Mouse (Mus musculus) T-cell, adult 2 months (primary cell): ENCODE measurements around the gene Slc4a1.
A peak's percentile ranks its signal among the peaks of the same experiment; 100 is the strongest.

Experiments
- DNase-seq: peaks from one replicate; pipeline ENCODE4 v3.0.0; 2022; ENCODE audit warnings: low spot score

Gene Slc4a1

GRCm38 (mm10) chr11:102349189-102349954 lies 16.6 kb downstream of the Slc4a1 start:
- no peak for DNase-seq

- DNase-seq, result no peak
These were observed 17.2 kb downstream of the Slc4a1 start for GRCm38 (mm10) chr11:102348771-102349170.

DNA sequence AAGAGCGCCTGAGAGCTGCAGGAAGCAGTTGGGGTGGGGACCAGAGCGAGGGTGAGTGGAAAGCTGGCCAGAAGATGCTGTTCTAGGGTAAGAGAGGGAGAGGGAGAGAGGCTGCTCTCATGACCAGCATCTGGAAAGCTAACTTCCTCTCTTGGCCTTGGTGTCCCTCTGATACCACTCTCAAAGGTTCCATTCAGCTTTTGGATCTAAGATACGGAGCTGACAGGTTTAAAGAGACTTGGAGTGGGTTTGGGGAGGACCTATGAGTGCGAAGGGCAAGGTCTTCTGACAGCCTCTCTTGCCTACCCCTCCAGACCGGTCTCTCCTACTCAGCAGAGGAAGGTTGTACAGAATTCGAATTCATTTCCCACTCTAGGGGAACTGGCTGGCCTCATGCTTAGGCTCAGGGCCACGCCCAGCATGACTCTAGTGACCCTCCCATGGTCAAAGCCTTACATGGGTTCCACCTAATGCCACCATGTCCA lies 17.9 kb downstream of the Slc4a1 start:
- no peak for DNase-seq

GRCm38 (mm10) chr11:102347683-102348082 lies 18.3 kb downstream of the Slc4a1 start:
- no peak for DNase-seq

DNA sequence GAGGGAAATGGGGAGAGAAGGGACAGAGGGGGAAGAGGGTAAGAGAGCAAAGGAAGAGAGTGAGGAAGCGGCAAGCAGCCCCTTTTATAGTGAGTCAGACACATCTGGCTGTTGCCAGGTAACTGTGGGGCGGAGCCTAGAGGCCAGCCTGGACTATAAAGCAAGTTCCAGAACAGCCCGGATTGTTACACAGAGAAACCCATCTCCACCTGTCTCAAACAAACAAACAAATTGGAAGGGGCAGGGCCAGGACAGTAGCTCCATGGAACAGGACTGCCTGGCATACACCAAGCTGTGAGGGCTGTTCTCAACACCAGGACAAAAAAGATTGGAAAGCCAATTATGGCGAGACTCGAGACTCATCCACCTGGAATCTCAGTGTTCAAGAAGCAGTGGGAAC lies 19.1 kb downstream of the Slc4a1 start:
- no peak for DNase-seq

DNA sequence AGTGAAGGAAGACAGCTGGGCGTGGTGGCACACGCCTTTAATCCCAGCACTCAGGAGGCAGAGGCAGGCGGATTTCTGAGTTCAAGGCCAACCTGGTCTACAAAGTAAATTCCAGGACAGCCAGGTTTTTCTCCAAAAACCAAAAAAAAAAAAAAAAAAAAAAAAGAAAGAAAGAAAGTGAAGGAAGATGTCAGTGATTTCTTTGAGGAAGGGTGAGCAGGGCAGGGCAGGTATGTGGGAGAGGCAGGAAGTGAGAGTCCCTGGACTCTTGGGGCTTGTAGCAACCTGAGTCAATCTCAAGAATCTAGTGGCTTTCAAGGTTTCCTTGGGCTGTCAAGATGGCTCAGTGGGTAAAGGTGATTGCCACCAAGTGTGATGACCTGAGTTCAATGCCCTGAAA lies 21.5 kb downstream of the Slc4a1 start:
- DNase-seq, result no peak

GRCm38 (mm10) chr11:102342742-102343141 lies 23.3 kb downstream of the Slc4a1 start:
- DNase-seq, result no peak

GRCm38 (mm10) chr11:102341101-102341500 lies 24.9 kb downstream of the Slc4a1 start:
- DNase-seq, result no peak

GRCm38 (mm10) chr11:102339624-102340023 lies 26.4 kb downstream of the Slc4a1 start:
- peak; percentile 25 for DNase-seq

GRCm38 (mm10) chr11:102339195-102339594 lies 26.8 kb downstream of the Slc4a1 start:
- DNase-seq, result no peak

DNA sequence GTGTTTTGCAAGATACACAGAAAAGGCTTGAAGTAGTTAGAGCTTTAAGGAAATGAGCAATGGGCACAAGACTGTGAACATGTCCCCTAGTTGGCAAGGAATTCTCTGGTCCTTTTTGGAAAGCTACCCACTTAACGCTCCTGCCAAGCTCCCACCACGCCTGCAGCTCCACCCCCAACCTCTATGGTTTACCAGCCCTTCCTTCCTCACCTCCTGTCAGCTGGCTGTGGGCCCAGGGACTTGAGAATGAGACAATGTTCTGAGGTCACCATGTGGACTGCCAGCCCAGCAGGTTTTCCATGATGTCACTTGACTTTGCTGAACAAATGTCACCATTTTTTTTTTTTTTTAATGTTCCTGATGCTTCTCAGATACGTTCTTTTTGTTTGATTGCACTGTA lies 27.4 kb downstream of the Slc4a1 start:
- no peak for DNase-seq

DNA sequence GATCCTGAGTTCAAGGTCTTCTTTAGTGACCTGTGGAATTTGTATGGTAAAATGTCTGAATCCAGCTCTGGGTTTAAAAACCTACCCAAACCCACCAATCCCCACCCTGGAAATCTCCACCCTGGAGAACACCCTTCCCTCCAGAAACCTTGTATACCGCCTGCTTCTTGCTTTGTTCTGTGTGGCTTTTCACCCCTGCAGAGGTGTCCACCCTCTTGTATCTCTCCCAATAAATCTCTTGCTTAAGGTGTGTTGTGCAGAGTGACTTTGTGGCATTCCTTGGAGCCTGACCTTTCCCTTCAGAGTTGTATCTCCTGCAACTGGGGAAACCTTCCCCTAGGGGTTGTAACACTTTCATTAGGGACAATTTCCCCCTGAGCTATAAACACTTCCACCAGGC lies 28.1 kb downstream of the Slc4a1 start:
- no peak for DNase-seq

DNA sequence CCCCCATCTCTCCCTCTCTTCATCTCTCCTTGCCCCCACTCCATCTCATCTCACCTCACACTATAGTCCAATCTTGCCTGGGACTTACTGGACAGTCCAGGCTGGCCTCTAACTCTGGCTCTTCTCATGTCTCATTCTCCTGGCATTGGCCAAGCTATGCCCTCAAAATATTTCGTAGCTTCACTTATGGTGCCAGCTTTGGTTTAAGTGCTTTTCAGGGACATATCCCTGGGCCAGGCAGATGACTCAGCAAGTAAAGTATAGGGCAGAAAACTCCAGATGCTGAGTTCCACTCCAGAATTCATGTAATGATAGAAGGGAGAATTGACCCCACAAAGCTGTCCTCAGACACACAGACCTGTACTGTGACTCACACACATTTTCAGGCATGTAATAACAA lies 29.8 kb downstream of the Slc4a1 start:
- no peak for DNase-seq

DNA sequence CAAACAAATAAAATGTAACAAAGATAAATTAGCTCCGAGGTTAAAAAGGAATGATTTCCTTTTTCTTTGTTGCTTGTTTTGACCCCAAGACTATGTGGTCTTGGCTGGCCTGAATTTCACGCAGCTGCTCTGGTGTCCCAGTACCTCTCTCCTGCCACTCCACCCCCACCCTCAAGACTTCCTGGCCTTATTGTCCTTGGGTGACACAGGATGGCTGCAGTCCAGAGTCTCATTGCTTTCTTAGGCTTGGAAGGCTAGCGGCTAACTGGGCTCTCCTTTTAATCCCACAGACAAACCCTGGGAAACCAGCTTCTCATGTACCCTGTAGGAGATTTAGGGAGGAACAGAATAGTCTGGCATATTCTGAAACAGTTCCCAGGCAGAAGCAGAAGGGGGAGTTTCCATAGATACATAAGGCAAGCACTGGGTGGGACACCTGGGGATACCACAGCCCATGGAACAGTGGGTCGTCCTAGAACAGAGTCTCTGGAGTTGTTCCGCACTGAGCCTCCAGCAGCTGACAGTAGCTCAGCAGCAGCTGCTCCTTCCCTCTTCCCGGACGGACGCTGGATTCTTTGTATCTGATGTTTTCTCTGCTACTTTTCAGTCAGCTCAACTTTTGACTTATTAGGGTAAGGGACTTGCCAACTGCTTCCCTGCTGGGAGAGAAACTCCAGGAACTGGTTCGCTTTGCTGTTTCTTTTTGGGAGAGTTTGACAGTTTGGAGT lies 30.9 kb downstream of the Slc4a1 start:
- DNase-seq, result no peak

- no peak for DNase-seq
These were observed 32.0 kb downstream of the Slc4a1 start for GRCm38 (mm10) chr11:102334010-102334409.

GRCm38 (mm10) chr11:102333061-102333460 lies 32.9 kb downstream of the Slc4a1 start:
- no peak for DNase-seq

DNA sequence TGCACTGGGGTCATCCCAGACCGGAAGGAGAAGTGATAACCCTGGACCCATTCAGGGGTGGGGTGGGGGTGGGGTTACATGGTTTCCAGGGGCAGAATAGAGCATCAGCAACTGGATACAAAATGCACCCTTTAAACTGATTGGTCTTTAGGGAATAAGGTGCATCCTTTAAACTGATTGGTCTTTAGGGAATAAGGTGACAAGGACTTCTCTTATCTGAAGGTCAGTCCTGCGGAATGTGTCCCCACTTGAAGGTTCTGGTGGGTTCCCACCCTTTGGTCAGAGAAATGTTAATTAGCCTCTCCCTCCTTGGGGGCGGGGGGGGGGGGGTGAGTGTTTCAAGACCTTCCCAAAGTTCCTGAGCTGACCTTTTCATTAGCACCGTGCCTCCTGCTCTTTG lies 34.2 kb downstream of the Slc4a1 start:
- DNase-seq, result no peak

- no peak for DNase-seq
These were observed 36.0 kb downstream of the Slc4a1 start for GRCm38 (mm10) chr11:102330039-102330438.

DNA sequence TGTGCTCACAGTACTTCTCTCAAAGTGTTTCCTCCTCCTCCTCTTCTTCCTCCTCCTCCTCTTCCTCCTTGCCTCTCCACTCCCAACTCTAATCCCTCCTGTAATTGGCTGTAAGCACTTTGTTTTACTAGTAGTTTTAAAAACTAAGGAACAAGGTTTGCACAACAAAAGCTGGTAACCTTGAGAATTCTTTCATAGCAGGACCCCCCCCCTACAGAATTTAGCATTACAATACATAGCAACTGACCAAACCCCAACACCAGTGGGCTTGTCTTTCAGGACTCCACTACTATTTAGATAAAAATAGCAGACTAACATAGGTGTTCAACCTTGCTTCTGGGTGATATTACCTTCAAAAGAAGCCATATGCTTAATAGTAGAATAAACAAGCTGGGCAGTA lies 36.5 kb downstream of the Slc4a1 start:
- no peak for DNase-seq

DNA sequence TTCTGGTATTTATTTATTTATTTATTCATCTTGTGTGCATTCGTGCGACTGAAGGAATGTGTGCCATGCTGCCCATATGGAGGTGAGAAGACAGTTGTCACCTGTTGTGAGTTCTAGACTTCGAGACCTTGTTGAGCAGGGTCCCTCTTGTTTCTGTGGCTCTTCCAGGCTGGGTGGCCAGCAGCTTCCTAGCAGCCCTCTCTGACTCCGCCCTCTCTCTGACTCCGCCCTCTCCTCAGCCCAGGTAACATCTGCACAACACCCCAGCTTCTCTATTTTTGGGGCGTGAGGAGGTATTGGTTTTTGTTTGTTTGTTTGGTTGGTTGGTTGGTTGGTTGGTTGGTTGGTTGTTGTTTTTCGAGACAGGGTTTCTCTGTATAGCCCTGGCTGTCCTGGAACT lies 38.2 kb downstream of the Slc4a1 start:
- no peak for DNase-seq

GRCm38 (mm10) chr11:102327250-102327649 lies 38.8 kb downstream of the Slc4a1 start:
- no peak for DNase-seq

GRCm38 (mm10) chr11:102323516-102323915 lies 42.5 kb downstream of the Slc4a1 start:
- DNase-seq, result no peak

DNA sequence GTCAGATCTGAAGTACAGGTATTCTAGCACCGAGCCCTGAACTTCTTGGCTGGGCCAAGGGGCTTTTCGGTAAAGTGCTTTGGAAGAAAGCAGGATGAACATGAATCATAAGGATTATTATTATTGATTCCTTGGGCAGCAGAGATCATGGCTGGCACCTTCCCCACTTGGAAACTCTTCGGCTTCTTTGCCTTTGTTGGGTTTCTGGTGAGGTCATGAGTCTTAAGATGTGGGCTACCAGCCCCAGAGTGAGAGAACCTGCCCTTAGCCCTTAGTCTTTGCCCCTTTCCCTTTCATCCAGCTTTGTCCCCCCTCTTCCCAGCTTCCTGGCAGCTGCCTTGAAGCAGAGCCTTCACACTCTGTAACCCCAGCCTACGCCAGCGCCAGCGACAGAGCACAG lies 44.1 kb downstream of the Slc4a1 start:
- DNase-seq, result no peak

DNA sequence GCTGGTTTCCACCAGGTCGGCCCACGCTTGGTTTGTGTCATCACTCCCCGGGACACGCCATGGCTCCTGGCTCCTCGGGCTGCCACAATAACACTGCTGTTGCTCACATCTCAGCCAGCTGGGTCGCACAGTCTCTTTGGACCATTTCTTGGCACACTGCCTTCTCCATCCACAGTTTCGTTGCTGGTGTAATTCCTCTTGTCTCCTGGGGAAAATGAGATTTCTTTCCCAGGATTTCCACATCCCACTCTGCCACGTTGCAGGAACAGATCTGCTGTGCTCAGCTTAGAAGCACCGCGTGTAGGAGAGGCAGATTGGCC lies 45.4 kb downstream of the Slc4a1 start:
- DNase-seq, result no peak
